Mouse (Mus musculus): ENCODE measurements around the gene Abca8a. TPM values are rescaled to one million over a fixed set of nuclear protein-coding genes. Genes with fewer than 3 reads are reported as not detected.
A peak's percentile ranks its signal among the peaks of the same experiment; 100 is the strongest.

Abca8a gene
- polyA plus RNA-seq (2015; fragmentation: Nextera tagmentation; extraction: Ambion mirVana), result 3.4 and 4.2 TPM in 2 replicates

GRCm38 (mm10) chr11:110095858-110096257 is at the start of gene Abca8a:
Abca8a (minus strand) TSS chr11:110095978.
- Histone ChIP-seq H3K27ac (replicated peaks) (no peak within 1 kb of the TSS), H3K4me1 (replicated peaks; ENCODE audit: control insufficient read depth, insufficient read depth) (no peaks in the 10 kb centered on the region), H3K9me3 (ENCODE audit: control insufficient read depth, low read length) (no peaks in the 10 kb centered on the region), H3K36me3 (ENCODE audit: control insufficient read depth, insufficient read depth, low read length) (no peaks in the 10 kb centered on the region), H3K4me2 (replicated peaks; ENCODE audit: low read depth) (peak within 1 kb of the TSS; percentile 19; the same call in 1 of the 2 replicates), H3K4me3 (ENCODE audit: low read depth, low read length) (peak within 1 kb of the TSS; percentile 6), H3K27me3 (ENCODE audit: control insufficient read depth, insufficient read depth, low read length) (no peaks in the 10 kb centered on the region), H3K9ac (ENCODE audit: low read length) (0 out of 2 replicates have a peak within 1 kb of the TSS, but pooled peaks have one; percentile 9)
- DNase-seq (ENCODE audit: low spot score) (no peak), ATAC-seq (ENCODE audit: low FRiP score, low TSS enrichment) (no peak)
- TF ChIP-seq EP300 (optimal IDR thresholded peaks at IDR 0.05) (no peak), CTCF (IDR thresholded peaks at IDR 0.05; ENCODE audit: low read depth) (no peak)
- 61% methylated on average over 5 of the region's 5 CpGs for WGBS

DNA sequence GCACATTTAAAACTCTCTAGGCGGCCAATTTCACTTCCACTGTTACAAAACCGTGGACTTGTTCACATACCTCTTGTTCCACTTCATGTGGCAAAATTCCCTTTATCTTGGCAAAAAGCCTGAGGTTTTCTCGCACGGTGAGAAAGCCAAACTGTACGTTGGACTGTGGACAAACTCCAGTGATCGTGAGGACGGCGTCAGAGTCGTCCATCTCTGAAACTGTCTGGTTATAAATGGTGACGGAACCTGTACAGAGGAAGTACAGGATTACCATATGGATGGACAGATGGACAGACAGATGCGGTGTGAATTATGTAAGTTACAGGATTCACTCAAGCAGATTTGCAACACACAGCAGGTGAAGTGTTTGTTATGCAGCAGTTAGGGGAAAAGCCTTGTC is 49.6 kb upstream of the Abca8a start:
- no peak overlapping the region for H3K4me2 ChIP-seq (replicated peaks; ENCODE audit: low read depth)
- no peaks in the 10 kb centered on the region for H3K27me3 ChIP-seq (ENCODE audit: control insufficient read depth, insufficient read depth, low read length)
- no peaks in the 10 kb centered on the region for H3K9me3 ChIP-seq (ENCODE audit: control insufficient read depth, low read length)
- no peak overlapping the region for H3K27ac ChIP-seq (replicated peaks)
- ATAC-seq (ENCODE audit: low FRiP score, low TSS enrichment), result no peak
- WGBS, result 73% methylated on average over 11 of the region's 11 CpGs
- H3K4me3 ChIP-seq (ENCODE audit: low read depth, low read length), result no peak overlapping the region
- H3K4me1 ChIP-seq (replicated peaks; ENCODE audit: control insufficient read depth, insufficient read depth), result no peaks in the 10 kb centered on the region
- DNase-seq (ENCODE audit: low spot score), result no peak
- TF ChIP-seq EP300 (optimal IDR thresholded peaks at IDR 0.05) (no peak), CTCF (IDR thresholded peaks at IDR 0.05; ENCODE audit: low read depth) (no peak)
- H3K9ac ChIP-seq (ENCODE audit: low read length), result no peak overlapping the region
- no peaks in the 10 kb centered on the region for H3K36me3 ChIP-seq (ENCODE audit: control insufficient read depth, insufficient read depth, low read length)

DNA sequence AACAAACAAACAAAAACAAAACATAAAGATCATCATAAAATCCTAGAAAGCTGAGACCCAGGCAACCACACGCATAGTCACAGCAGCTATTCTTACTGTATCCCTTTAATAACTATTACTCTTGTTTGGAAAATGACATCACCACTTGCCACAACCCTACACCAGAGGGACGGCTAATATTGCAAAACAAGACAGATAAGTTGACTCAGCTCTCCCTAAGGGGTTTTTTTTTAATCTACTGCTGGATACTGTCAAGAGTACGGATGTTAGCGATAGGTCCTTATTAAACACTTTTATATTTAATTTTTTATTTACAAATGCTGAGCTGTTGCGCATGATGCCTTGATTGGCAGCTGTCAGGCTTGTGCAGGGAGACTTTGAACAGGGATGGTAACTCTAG is 35.0 kb upstream of the Abca8a start:
- H3K27ac ChIP-seq (replicated peaks), result no peak overlapping the region
- 68% methylated on average over 5 of the region's 5 CpGs for WGBS
- no peaks in the 10 kb centered on the region for H3K9me3 ChIP-seq (ENCODE audit: control insufficient read depth, low read length)
- no peak for TF ChIP-seq EP300 (optimal IDR thresholded peaks at IDR 0.05)
- no peak for TF ChIP-seq CTCF (IDR thresholded peaks at IDR 0.05; ENCODE audit: low read depth)
- H3K27me3 ChIP-seq (ENCODE audit: control insufficient read depth, insufficient read depth, low read length), result no peaks in the 10 kb centered on the region
- no peaks in the 10 kb centered on the region for H3K36me3 ChIP-seq (ENCODE audit: control insufficient read depth, insufficient read depth, low read length)
- no peak overlapping the region for H3K9ac ChIP-seq (ENCODE audit: low read length)
- no peak overlapping the region for H3K4me3 ChIP-seq (ENCODE audit: low read depth, low read length)
- ATAC-seq (ENCODE audit: low FRiP score, low TSS enrichment), result peak; percentile 54; the same call in 1 of the 2 replicates
- H3K4me2 ChIP-seq (replicated peaks; ENCODE audit: low read depth), result no peak overlapping the region
- DNase-seq (ENCODE audit: low spot score), result no peak
- H3K4me1 ChIP-seq (replicated peaks; ENCODE audit: control insufficient read depth, insufficient read depth), result no peaks in the 10 kb centered on the region

DNA sequence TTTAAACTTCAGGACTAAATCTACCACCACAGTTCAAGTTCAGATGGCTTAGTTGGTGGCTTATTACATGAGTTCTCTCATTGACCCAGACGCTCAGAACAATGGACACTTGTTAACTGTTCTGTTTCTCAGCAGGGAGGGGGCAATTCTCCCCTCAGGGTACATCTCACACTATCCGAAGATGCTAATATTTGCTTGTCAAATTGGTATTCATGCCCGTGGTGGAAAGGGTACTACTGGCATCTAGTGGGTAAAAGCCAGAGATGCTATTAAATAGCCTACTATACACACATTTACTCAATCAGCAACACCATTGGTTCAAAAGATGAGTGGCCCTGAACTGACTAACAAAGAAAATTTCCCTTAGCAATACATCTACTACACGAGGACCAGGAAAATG is 15.4 kb upstream of the Abca8a start:
- no peaks in the 10 kb centered on the region for H3K27me3 ChIP-seq (ENCODE audit: control insufficient read depth, insufficient read depth, low read length)
- no peak overlapping the region for H3K9ac ChIP-seq (ENCODE audit: low read length)
- DNase-seq (ENCODE audit: low spot score) (no peak), ATAC-seq (ENCODE audit: low FRiP score, low TSS enrichment) (no peak)
- no peak overlapping the region for H3K4me2 ChIP-seq (replicated peaks; ENCODE audit: low read depth)
- H3K36me3 ChIP-seq (ENCODE audit: control insufficient read depth, insufficient read depth, low read length), result no peaks in the 10 kb centered on the region
- H3K4me3 ChIP-seq (ENCODE audit: low read depth, low read length), result no peak overlapping the region
- no peaks in the 10 kb centered on the region for H3K9me3 ChIP-seq (ENCODE audit: control insufficient read depth, low read length)
- no peaks in the 10 kb centered on the region for H3K4me1 ChIP-seq (replicated peaks; ENCODE audit: control insufficient read depth, insufficient read depth)
- no peak overlapping the region for H3K27ac ChIP-seq (replicated peaks)
- WGBS, result 47% methylated on average over 4 of the region's 4 CpGs
- no peak for TF ChIP-seq EP300 (optimal IDR thresholded peaks at IDR 0.05)
- TF ChIP-seq CTCF (IDR thresholded peaks at IDR 0.05; ENCODE audit: low read depth), result peak; percentile 67

DNA sequence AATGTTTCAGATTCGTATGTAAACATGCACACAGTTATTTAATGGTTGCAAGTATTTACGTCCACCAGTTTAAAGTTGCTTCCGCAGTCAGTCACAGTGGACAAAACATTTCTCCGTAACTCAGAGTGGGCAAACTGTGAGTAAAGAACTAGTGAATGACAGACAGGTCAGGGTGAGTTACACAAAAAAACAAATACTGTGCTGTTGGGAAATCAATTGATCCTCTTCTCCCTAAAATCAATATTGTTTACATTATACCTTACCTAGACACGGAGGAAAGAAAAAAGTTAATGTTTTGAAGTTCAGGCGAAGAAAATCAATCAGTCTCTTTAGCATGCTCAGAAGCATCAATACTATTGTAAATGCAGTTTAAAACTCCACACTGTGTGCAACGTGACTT is 5.7 kb upstream of the Abca8a start:
- ATAC-seq (ENCODE audit: low FRiP score, low TSS enrichment) (no peak), DNase-seq (ENCODE audit: low spot score) (no peak)
- WGBS, result 54% methylated on average over 7 of the region's 7 CpGs
- Histone ChIP-seq H3K27me3 (ENCODE audit: control insufficient read depth, insufficient read depth, low read length) (no peaks in the 10 kb centered on the region), H3K27ac (replicated peaks) (no peak overlapping the region), H3K4me3 (ENCODE audit: low read depth, low read length) (no peak overlapping the region), H3K36me3 (ENCODE audit: control insufficient read depth, insufficient read depth, low read length) (no peaks in the 10 kb centered on the region), H3K4me1 (replicated peaks; ENCODE audit: control insufficient read depth, insufficient read depth) (no peaks in the 10 kb centered on the region), H3K9me3 (ENCODE audit: control insufficient read depth, low read length) (no peaks in the 10 kb centered on the region), H3K9ac (ENCODE audit: low read length) (no peak overlapping the region), H3K4me2 (replicated peaks; ENCODE audit: low read depth) (no peak overlapping the region)
- TF ChIP-seq EP300 (optimal IDR thresholded peaks at IDR 0.05) (no peak), CTCF (IDR thresholded peaks at IDR 0.05; ENCODE audit: low read depth) (no peak)

DNA sequence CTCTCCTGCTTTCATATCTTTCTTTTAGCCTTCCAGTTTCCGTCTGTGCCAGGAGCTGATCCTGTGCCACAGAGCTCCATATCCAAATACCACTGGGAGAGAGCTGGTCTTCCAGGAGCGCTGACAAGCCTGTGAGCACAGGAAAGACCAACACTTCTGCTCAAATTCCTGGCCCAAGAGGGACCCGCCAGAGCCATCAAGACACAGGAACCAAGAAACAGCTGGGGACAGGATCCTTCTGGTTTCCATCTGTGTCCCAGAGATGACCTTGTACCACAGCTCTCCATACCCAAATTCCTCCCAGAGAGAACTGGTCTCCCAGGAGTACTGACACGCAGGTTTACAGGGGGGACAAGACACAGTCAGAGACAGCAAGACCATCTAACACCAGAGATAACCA is 3.1 kb upstream of the Abca8a start:
- Histone ChIP-seq H3K27me3 (ENCODE audit: control insufficient read depth, insufficient read depth, low read length) (no peaks in the 10 kb centered on the region), H3K9me3 (ENCODE audit: control insufficient read depth, low read length) (no peaks in the 10 kb centered on the region), H3K36me3 (ENCODE audit: control insufficient read depth, insufficient read depth, low read length) (no peaks in the 10 kb centered on the region), H3K9ac (ENCODE audit: low read length) (no peak overlapping the region), H3K4me1 (replicated peaks; ENCODE audit: control insufficient read depth, insufficient read depth) (no peaks in the 10 kb centered on the region), H3K4me3 (ENCODE audit: low read depth, low read length) (no peak overlapping the region), H3K27ac (replicated peaks) (no peak overlapping the region), H3K4me2 (replicated peaks; ENCODE audit: low read depth) (no peak overlapping the region)
- WGBS, result 73% methylated on average over 4 of the region's 4 CpGs
- DNase-seq (ENCODE audit: low spot score) (no peak), ATAC-seq (ENCODE audit: low FRiP score, low TSS enrichment) (no peak)
- no peak for TF ChIP-seq CTCF (IDR thresholded peaks at IDR 0.05; ENCODE audit: low read depth)
- no peak for TF ChIP-seq EP300 (optimal IDR thresholded peaks at IDR 0.05)

Measured in stomach, postnatal 0 days (tissue).